Mouse (Mus musculus) kidney, postnatal 0 days (tissue): ENCODE measurements around the gene Gtf2h3. TPM values are rescaled to one million over a fixed set of nuclear protein-coding genes. Genes with fewer than 3 reads are reported as not detected.

Experiments
- ATAC-seq: fragments of 200-750 bp; cut with Nextera tagmentation; replicated peaks from 2 replicates; pipeline ENCODE4 v1.8.0; 2017; ENCODE audit warnings: low read depth, moderate number of reproducible peaks, moderate TSS enrichment, moderate library complexity; ENCODE audit not compliant: low FRiP score
- DNase-seq: peaks from one replicate; pipeline ENCODE4 v3.0.0-alpha.2; 2016; ENCODE audit warnings: low spot score
- H3K27ac ChIP-seq: fragments of 300-500 bp; sonication (generic); 2 replicates; pipeline ENCODE4 v1.5.1; 2014; ENCODE audit warnings: mild to moderate bottlenecking
- H3K27me3 ChIP-seq: fragments of 300-500 bp; sonication (generic); 2 replicates; pipeline ENCODE4 v1.6.1; 2014; ENCODE audit warnings: low read length, mixed read lengths; ENCODE audit not compliant: insufficient read depth
- H3K36me3 ChIP-seq: fragments of 300-500 bp; sonication (generic); 2 replicates; pipeline ENCODE4 v1.6.1; 2014; ENCODE audit warnings: low read length, mixed read lengths; ENCODE audit not compliant: insufficient read depth
- H3K4me1 ChIP-seq: fragments of 300-500 bp; sonication (generic); replicated peaks from 2 replicates; pipeline ENCODE4 v1.6.1; 2014; ENCODE audit warnings: antibody characterized with exemption, low read length, mixed read lengths; ENCODE audit not compliant: insufficient read depth
- H3K4me2 ChIP-seq: fragments of 300-500 bp; sonication (generic); 2 replicates; pipeline ENCODE4 v1.6.1; 2014; ENCODE audit warnings: mild to moderate bottlenecking, low read length, moderate library complexity, mixed read lengths
- H3K4me3 ChIP-seq: fragments of 300-500 bp; sonication (generic); replicated peaks from 2 replicates; pipeline ENCODE4 v1.5.1; 2014; ENCODE audit warnings: low read depth, low read length
- H3K9ac ChIP-seq: fragments of 300-500 bp; sonication (generic); 2 replicates; pipeline ENCODE4 v1.6.1; 2014; ENCODE audit warnings: low read depth, low read length
- H3K9me3 ChIP-seq: fragments of 300-500 bp; sonication (generic); replicated peaks from 2 replicates; pipeline ENCODE4 v1.6.1; 2016; ENCODE audit warnings: low read length, inconsistent platforms, mixed read lengths
- CTCF ChIP-seq: IDR thresholded peaks from 2 replicates; pipeline ENCODE4 v1.5.1; 2016; ENCODE audit warnings: antibody characterized with exemption, low read depth, mild to moderate bottlenecking, moderate library complexity
- WGBS: fragments of 180-500 bp; shearing (Covaris S2); extraction: QIAGEN DNeasy Blood & Tissue Kit; methylation state at CpG from one replicate; pipeline ENCODE4 v1.1.7; 2014; 5-methylcytosine and 5-hydroxymethylcytosine counted together
- polyA plus RNA-seq: library from polyadenylated mRNA; unstranded; fragments of >200 nt; fragmentation: Nextera tagmentation; extraction: Ambion mirVana; gene quantifications from 2 replicates; pipeline ENCODE4 v1.2.1, GENCODE M21; 2015

Gene Gtf2h3
- polyA plus RNA-seq, 1 experiment from 2014 or later, result 44.6 TPM

- no peaks in the 10 kb centered on the region for H3K36me3 ChIP-seq
- no peak for TF ChIP-seq CTCF
- ATAC-seq, result no peak
- DNase-seq, result no peak
- H3K9ac ChIP-seq, result no peak overlapping the region
- H3K27ac ChIP-seq, result no peak overlapping the region
- WGBS, result 63% methylated on average over 5 of the region's 5 CpGs
- H3K4me1 ChIP-seq, result peaks cover 13% of the 10 kb centered on the region; the same call in 1 of the 2 replicates
- no peaks in the 10 kb centered on the region for H3K9me3 ChIP-seq
- H3K4me3 ChIP-seq, result no peak overlapping the region
- H3K27me3 ChIP-seq, result no peaks in the 10 kb centered on the region
- H3K4me2 ChIP-seq, result no peak overlapping the region
Measured at GRCm38 (mm10) chr5:124535016-124535415, 43.9 kb upstream of the Gtf2h3 start.

- WGBS, result 5% methylated on average over 17 of the region's 17 CpGs
Measured at GRCm38 (mm10) chr5:124536776-124537175, 42.2 kb upstream of the Gtf2h3 start.

GRCm38 (mm10) chr5:124538813-124539792, 39.8 kb upstream of the Gtf2h3 start:
- H3K4me1 ChIP-seq, result 0 out of 2 replicates have a peak, but pooled peaks cover 8% of the 10 kb centered on the region
- H3K9me3 ChIP-seq, result no peaks in the 10 kb centered on the region
- H3K27ac ChIP-seq, result no peak overlapping the region
- no peak for ATAC-seq
- peak; percentile 67 for DNase-seq
- 0 out of 2 replicates have a peak, but pooled peaks cover 1% of the 10 kb centered on the region for H3K36me3 ChIP-seq
- no peak overlapping the region for H3K4me3 ChIP-seq
- 80% methylated on average over 15 of the region's 16 CpGs for WGBS
- no peaks in the 10 kb centered on the region for H3K27me3 ChIP-seq
- H3K4me2 ChIP-seq, result no peak overlapping the region
- no peak overlapping the region for H3K9ac ChIP-seq
- peak; percentile 68 for TF ChIP-seq CTCF

More at GRCm38 (mm10) chr5:124536776-124537175, 42.2 kb upstream of the Gtf2h3 start:
- H3K27me3 ChIP-seq, result no peaks in the 10 kb centered on the region
- peak overlapping the region; percentile 49 for H3K4me2 ChIP-seq
- peak overlapping the region; percentile 46 for H3K9ac ChIP-seq
- no peak overlapping the region for H3K4me3 ChIP-seq
- DNase-seq, result peak; percentile 73
- H3K36me3 ChIP-seq, result no peaks in the 10 kb centered on the region
- 0 out of 2 replicates have a peak, but pooled peaks cover 9% of the 10 kb centered on the region for H3K4me1 ChIP-seq
- no peak for ATAC-seq
- no peaks in the 10 kb centered on the region for H3K9me3 ChIP-seq
- H3K27ac ChIP-seq, result peak overlapping the region; percentile 60
- peak; percentile 19; the same call in 1 of the 2 replicates for TF ChIP-seq CTCF

GRCm38 (mm10) chr5:124539905-124540304, 39.0 kb upstream of the Gtf2h3 start:
- Histone ChIP-seq H3K9me3 (no peaks in the 10 kb centered on the region), H3K4me3 (peak overlapping the region; percentile 86; the same call in 1 of the 2 replicates), H3K4me2 (peak overlapping the region; percentile 33), H3K9ac (no peak overlapping the region), H3K36me3 (peaks cover 9% of the 10 kb centered on the region; the same call in 1 of the 2 replicates), H3K27ac (no peak overlapping the region), H3K27me3 (no peaks in the 10 kb centered on the region), H3K4me1 (0 out of 2 replicates have a peak, but pooled peaks cover 8% of the 10 kb centered on the region)
- no peak for DNase-seq
- no peak for TF ChIP-seq CTCF
- ATAC-seq, result no peak
- 67% methylated on average over 4 of the region's 4 CpGs for WGBS

- Histone ChIP-seq H3K9me3 (no peaks in the 10 kb centered on the region), H3K9ac (peak within 1 kb of the TSS; percentile 93), H3K27me3 (no peaks in the 10 kb centered on the region), H3K4me3 (peak within 1 kb of the TSS; percentile 86), H3K36me3 (peaks cover 13% of the 10 kb centered on the region; the same call in 1 of the 2 replicates), H3K4me1 (0 out of 2 replicates have a peak, but pooled peaks cover 8% of the 10 kb centered on the region), H3K4me2 (peak within 1 kb of the TSS; percentile 66), H3K27ac (peak within 1 kb of the TSS; percentile 94)
- peak; percentile 55 for TF ChIP-seq CTCF
- ATAC-seq (peak; percentile 96), DNase-seq (peak; percentile 98)
- WGBS, result under 1% methylated on average over 33 of the region's 35 CpGs
Measured at GRCm38 (mm10) chr5:124540383-124540786, 38.6 kb upstream of the Gtf2h3 start, which contains the start of gene Tmed2. Gene Tmed2, plus strand, starts transcription at chr5:124540695.

GRCm38 (mm10) chr5:124540905-124541601, 37.9 kb upstream of the Gtf2h3 start:
- DNase-seq, result peak; percentile 67

More at GRCm38 (mm10) chr5:124540905-124541601, 37.9 kb upstream of the Gtf2h3 start:
- Histone ChIP-seq H3K9ac (peak overlapping the region; percentile 93), H3K9me3 (no peaks in the 10 kb centered on the region), H3K4me3 (peak overlapping the region; percentile 86), H3K27ac (peak overlapping the region; percentile 94), H3K36me3 (peaks cover 16% of the 10 kb centered on the region), H3K27me3 (no peaks in the 10 kb centered on the region), H3K4me1 (0 out of 2 replicates have a peak, but pooled peaks cover 8% of the 10 kb centered on the region), H3K4me2 (peak overlapping the region; percentile 66)
- ATAC-seq, result peak; percentile 73
- TF ChIP-seq CTCF, result no peak
- WGBS, result under 1% methylated on average over 75 of the region's 89 CpGs
